ENCODE assay signal across 35 mouse cellular contexts in the genomic region with DNA sequence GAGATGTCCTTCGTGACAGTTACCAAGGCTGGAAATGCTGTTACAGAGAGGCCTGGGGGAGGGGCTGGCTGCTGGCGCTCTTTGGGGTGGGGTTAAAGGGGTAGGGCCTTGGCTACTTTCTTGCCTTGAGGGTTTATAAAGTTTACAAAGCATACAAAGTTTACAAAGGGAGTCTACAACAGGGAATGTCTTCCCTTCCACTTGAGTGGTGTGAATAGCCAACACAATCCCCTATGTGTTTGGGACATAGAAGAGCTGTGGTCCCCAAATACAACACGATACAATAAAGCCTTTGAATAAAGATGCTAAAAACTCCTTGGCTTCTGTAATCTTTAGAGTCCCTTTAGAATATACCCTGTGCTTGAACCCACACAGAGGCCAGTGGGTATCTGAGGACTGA.
DNase-seq lines count a peak whose midpoint lies in the region; ATAC-seq and TF ChIP-seq lines count a peak whose summit lies in the region.
"Had no signal": no experiment of that assay in that cellular context is flagged by ENCODE, and none has a peak within 500 bp of the region (broad histone marks: within the 10 kb centered on the region; RNA-seq: fewer than 3 reads in every experiment).

No protein-coding gene starts in this region.

- TF ChIP-seq POLR2A in heart, adult 2 months (IDR thresholded peaks at IDR 0.05; ENCODE audit: insufficient read depth, low read depth, low read length) = no peak

- no peaks in the 10 kb centered on the region for H3K36me3 ChIP-seq in heart, adult 2 months (ENCODE audit: control insufficient read depth, insufficient read depth, low read length)
- no peaks in the 10 kb centered on the region for H3K36me3 ChIP-seq in heart, embryonic 14.5 days (ENCODE audit: control insufficient read depth, insufficient read depth, low read length)
- no peaks in the 10 kb centered on the region for H3K36me3 ChIP-seq in liver, embryonic 11.5 days (ENCODE audit: control insufficient read depth, insufficient read depth, low read length)
- H3K36me3 ChIP-seq in liver, postnatal 0 days (replicated peaks; ENCODE audit: insufficient read depth, low read length) = no peaks in the 10 kb centered on the region
- H3K36me3 ChIP-seq in lung, postnatal 0 days (ENCODE audit: insufficient read depth, low read length) = no peaks in the 10 kb centered on the region
- H3K36me3 ChIP-seq: hindbrain, embryonic 10.5 days; hindbrain, embryonic 15.5 days; limb, embryonic 12.5 days; midbrain, embryonic 12.5 days; neural tube, embryonic 12.5 days had no signal

- no peak for DNase-seq in heart, adult 2 months
- DNase-seq in heart, adult 11 months = no peak
- DNase-seq in heart, postnatal 36 days = no peak
- DNase-seq in liver, embryonic 11.5 days (ENCODE audit: low spot score) = no peak
- DNase-seq in liver, postnatal 0 days = no peak
- peak; percentile 28 for DNase-seq in lung, postnatal 0 days (ENCODE audit: low spot score)
- no peak for DNase-seq in lung, postnatal 36 days
- DNase-seq: adrenal gland, adult 2 months; adrenal gland, postnatal 36 days; cerebellum, adult 18-20 months; cerebellum, postnatal 10 days; gastrocnemius, adult 2 months; gastrocnemius, postnatal 36 days; kidney, adult 11 months; kidney, postnatal 36 days; right cerebral cortex, adult 18-20 months; spleen, adult 18-20 months; thymus, adult 2 months; thymus, postnatal 36 days had no signal

- no peak overlapping the region for H3K9ac ChIP-seq in heart, adult 2 months (ENCODE audit: low read depth, low read length)
- H3K9ac ChIP-seq in heart, embryonic 14.5 days (ENCODE audit: low read length) = no peak overlapping the region
- H3K9ac ChIP-seq in liver, embryonic 11.5 days (ENCODE audit: low read depth, low read length) = no peak overlapping the region
- H3K9ac ChIP-seq in liver, postnatal 0 days (replicated peaks) = no peak overlapping the region
- no peak overlapping the region for H3K9ac ChIP-seq in lung, postnatal 0 days (replicated peaks; ENCODE audit: low read depth)
- H3K9ac ChIP-seq: hindbrain, embryonic 15.5 days; limb, embryonic 12.5 days; liver, embryonic 14.5 days; midbrain, embryonic 12.5 days; neural tube, embryonic 12.5 days had no signal

- TF ChIP-seq EP300 in heart, adult 2 months (IDR thresholded peaks at IDR 0.05; ENCODE audit: insufficient read depth, low read depth, low read length) = no peak
- no peak for TF ChIP-seq EP300 in liver, postnatal 0 days (IDR thresholded peaks at IDR 0.05; ENCODE audit: low read depth)
- no peak for TF ChIP-seq EP300 in lung, postnatal 0 days (IDR thresholded peaks at IDR 0.05)

- peak overlapping the region; percentile 85 for H3K27ac ChIP-seq in heart, adult 2 months
- peak overlapping the region; percentile 68 to 80; a peak in 3 of 4 replicates for H3K27ac ChIP-seq in heart, embryonic 14.5 days (replicated peaks in 1 of 2; ENCODE audit: control insufficient read depth in 1 of 2, insufficient read depth in 1 of 2, low read depth in 2 of 2, low read length in 2 of 2)
- peak overlapping the region; percentile 35; the same call in 1 of the 2 replicates for H3K27ac ChIP-seq in liver, embryonic 11.5 days (ENCODE audit: low read depth, low read length)
- H3K27ac ChIP-seq in liver, postnatal 0 days (ENCODE audit: low read depth) = no peak overlapping the region
- peak overlapping the region; percentile 62 for H3K27ac ChIP-seq in lung, postnatal 0 days (ENCODE audit: low read length)
- H3K27ac ChIP-seq: gastrocnemius, adult 2 months; hindbrain, embryonic 10.5 days; hindbrain, embryonic 15.5 days; layer of hippocampus, adult 2 months; left cerebral cortex, adult 2 months; limb, embryonic 12.5 days; liver, embryonic 14.5 days; midbrain, embryonic 12.5 days; neural tube, embryonic 12.5 days had no signal

- H3K4me2 ChIP-seq in heart, embryonic 14.5 days (ENCODE audit: low read length) = no peak overlapping the region
- no peak overlapping the region for H3K4me2 ChIP-seq in liver, embryonic 11.5 days
- H3K4me2 ChIP-seq in liver, postnatal 0 days (ENCODE audit: low read depth, low read length) = no peak overlapping the region
- no peak overlapping the region for H3K4me2 ChIP-seq in lung, postnatal 0 days (replicated peaks; ENCODE audit: low read depth, low read length)
- H3K4me2 ChIP-seq: hindbrain, embryonic 15.5 days; limb, embryonic 12.5 days; midbrain, embryonic 12.5 days; neural tube, embryonic 12.5 days had no signal

- no peak overlapping the region for H3K4me3 ChIP-seq in heart, adult 2 months
- no peak overlapping the region for H3K4me3 ChIP-seq in heart, embryonic 14.5 days (ENCODE audit: control insufficient read depth in 1 of 2, insufficient read depth in 1 of 2, low read depth in 1 of 2, low read length in 2 of 2)
- H3K4me3 ChIP-seq in liver, embryonic 11.5 days (ENCODE audit: low read depth, low read length) = no peak overlapping the region
- H3K4me3 ChIP-seq in liver, postnatal 0 days (ENCODE audit: low read depth, low read length) = no peak overlapping the region
- no peak overlapping the region for H3K4me3 ChIP-seq in lung, postnatal 0 days (ENCODE audit: low read depth, low read length)
- H3K4me3 ChIP-seq: erythroblast, embryonic 14.5 days; gastrocnemius, adult 2 months; hindbrain, embryonic 10.5 days; hindbrain, embryonic 15.5 days; layer of hippocampus, adult 2 months; left cerebral cortex, adult 2 months; limb, embryonic 12.5 days; megakaryocyte, embryonic 14.5 days; midbrain, embryonic 12.5 days; myocyte; neural tube, embryonic 12.5 days had no signal

- peaks cover 3% of the 10 kb centered on the region; the same call in 1 of the 2 replicates for H3K4me1 ChIP-seq in heart, adult 2 months (ENCODE audit: control insufficient read depth, insufficient read depth, low read length)
- peaks cover 8 to 12% of the 10 kb centered on the region in 2 experiments for H3K4me1 ChIP-seq in heart, embryonic 14.5 days (ENCODE audit: control insufficient read depth in 2 of 2, insufficient read depth in 2 of 2, low read length in 2 of 2)
- peaks cover 3% of the 10 kb centered on the region for H3K4me1 ChIP-seq in liver, embryonic 11.5 days (replicated peaks; ENCODE audit: control insufficient read depth, insufficient read depth, low read length)
- H3K4me1 ChIP-seq in liver, postnatal 0 days (ENCODE audit: insufficient read depth) = no peaks in the 10 kb centered on the region
- H3K4me1 ChIP-seq in lung, postnatal 0 days (ENCODE audit: insufficient read depth, low read depth, low read length) = no peaks in the 10 kb centered on the region
- H3K4me1 ChIP-seq: hindbrain, embryonic 15.5 days; megakaryocyte, embryonic 14.5 days; midbrain, embryonic 12.5 days had no signal

- no peaks in the 10 kb centered on the region for H3K27me3 ChIP-seq in heart, adult 2 months (ENCODE audit: control insufficient read depth, insufficient read depth, low read length)
- no peaks in the 10 kb centered on the region for H3K27me3 ChIP-seq in heart, embryonic 14.5 days (ENCODE audit: control insufficient read depth, insufficient read depth, low read length)
- no peaks in the 10 kb centered on the region for H3K27me3 ChIP-seq in liver, embryonic 11.5 days (replicated peaks; ENCODE audit: control insufficient read depth, insufficient read depth, low read length)
- H3K27me3 ChIP-seq in liver, postnatal 0 days (ENCODE audit: insufficient read depth, low read length) = no peaks in the 10 kb centered on the region
- no peaks in the 10 kb centered on the region for H3K27me3 ChIP-seq in lung, postnatal 0 days (replicated peaks; ENCODE audit: insufficient read depth, low read length)
- H3K27me3 ChIP-seq: CH12.LX; hindbrain, embryonic 15.5 days; limb, embryonic 12.5 days; midbrain, embryonic 12.5 days; neural tube, embryonic 12.5 days had no signal

- intact Hi-C loops in heart, adult 2 months (cut with DNase I) = no loop called here
- intact Hi-C loops in heart, postnatal 36 days (cut with DNase I) = no loop called here

- TF ChIP-seq CTCF in heart, adult 2 months (IDR thresholded peaks at IDR 0.05) = no peak
- no peak for TF ChIP-seq CTCF in liver, postnatal 0 days (IDR thresholded peaks at IDR 0.05; ENCODE audit: low read depth)
- TF ChIP-seq CTCF in lung, postnatal 0 days (IDR thresholded peaks at IDR 0.05) = no peak

- H3K9me3 ChIP-seq in heart, embryonic 14.5 days (ENCODE audit: control insufficient read depth, low read length) = peaks cover 11% of the 10 kb centered on the region
- 0 out of 2 replicates have a peak, but pooled peaks cover 2% of the 10 kb centered on the region for H3K9me3 ChIP-seq in liver, embryonic 11.5 days (ENCODE audit: control insufficient read depth, low read length)
- no peaks in the 10 kb centered on the region for H3K9me3 ChIP-seq in liver, postnatal 0 days (ENCODE audit: low read length)
- no peaks in the 10 kb centered on the region for H3K9me3 ChIP-seq in lung, postnatal 0 days (ENCODE audit: low read length)
- H3K9me3 ChIP-seq: hindbrain, embryonic 15.5 days; neural tube, embryonic 12.5 days had no signal

- no peak for ATAC-seq in heart, embryonic 14.5 days (ENCODE audit: insufficient number of reproducible peaks, insufficient read depth, low FRiP score, low read depth)
- no peak for ATAC-seq in liver, embryonic 11.5 days (replicated peaks; ENCODE audit: low FRiP score)
- ATAC-seq in liver, postnatal 0 days = no peak
- ATAC-seq in lung, postnatal 0 days = no peak
- ATAC-seq: activated CD4-positive, CD25-positive, alpha-beta regulatory T cell, adult 4 months; forebrain, embryonic 16.5 days; inflammation-experienced regulatory T-cells, adult 6 months had no signal

- H3K79me2 ChIP-seq in heart, adult 2 months (replicated peaks; ENCODE audit: control insufficient read depth, insufficient read depth, low read length) = no peaks in the 10 kb centered on the region

- 75% methylated on average over 3 of the region's 3 CpGs for WGBS in heart, adult 2 months
- 74% methylated on average over 3 of the region's 3 CpGs for WGBS in heart, embryonic 14.5 days
- 69% methylated on average over 3 of the region's 3 CpGs for WGBS in liver, embryonic 11.5 days
- WGBS in liver, postnatal 0 days (ENCODE audit: insufficient replicate concordance) = 62% methylated on average over 3 of the region's 3 CpGs
- 52% methylated on average over 3 of the region's 3 CpGs for WGBS in lung, postnatal 0 days
